Mouse (Mus musculus): ENCODE data around the gene Lrrc27.

Lrrc27 gene

GRCm38 (mm10) chr7:139212754-139213745 is at the start of gene Lrrc27, which contains the start of gene Stk32c:
Lrrc27 (plus strand) TSS chr7:139212988.
Stk32c (minus strand) TSS chr7:139213307.
- DNase-seq, result peak; percentile 97

GRCm38 (mm10) chr7:139164410-139164809 is 48.4 kb upstream of the Lrrc27 start:
- no peak for DNase-seq

- no peak for DNase-seq
These were observed 43.6 kb upstream of the Lrrc27 start for GRCm38 (mm10) chr7:139169143-139169542.

- DNase-seq, result no peak
These were observed 33.5 kb upstream of the Lrrc27 start for GRCm38 (mm10) chr7:139179299-139179698.

GRCm38 (mm10) chr7:139180058-139180457 is 32.7 kb upstream of the Lrrc27 start:
- no peak for DNase-seq

- DNase-seq, result no peak
These were observed 28.4 kb upstream of the Lrrc27 start for GRCm38 (mm10) chr7:139184396-139184795.

GRCm38 (mm10) chr7:139184846-139185245 is 27.9 kb upstream of the Lrrc27 start:
- DNase-seq, result no peak

GRCm38 (mm10) chr7:139185971-139186370 is 26.8 kb upstream of the Lrrc27 start:
- DNase-seq, result no peak

- no peak for DNase-seq
These were observed 26.4 kb upstream of the Lrrc27 start for GRCm38 (mm10) chr7:139186436-139186835.

GRCm38 (mm10) chr7:139187277-139187676 is 25.5 kb upstream of the Lrrc27 start:
- no peak for DNase-seq

- peak; percentile 77 for DNase-seq
These were observed 24.8 kb upstream of the Lrrc27 start for GRCm38 (mm10) chr7:139187771-139188633.

GRCm38 (mm10) chr7:139188634-139189207 is 24.1 kb upstream of the Lrrc27 start:
- DNase-seq, result peak; percentile 32

GRCm38 (mm10) chr7:139190616-139191015 is 22.2 kb upstream of the Lrrc27 start:
- DNase-seq, result no peak

GRCm38 (mm10) chr7:139191619-139192018 is 21.2 kb upstream of the Lrrc27 start:
- DNase-seq, result no peak

GRCm38 (mm10) chr7:139197022-139197421 is 15.8 kb upstream of the Lrrc27 start:
- DNase-seq, result no peak

- DNase-seq, result peak; percentile 31
These were observed 12.7 kb upstream of the Lrrc27 start for GRCm38 (mm10) chr7:139200108-139200507.

GRCm38 (mm10) chr7:139201209-139201608 is 11.6 kb upstream of the Lrrc27 start:
- DNase-seq, result no peak

GRCm38 (mm10) chr7:139208023-139208772 is 4.6 kb upstream of the Lrrc27 start:
- DNase-seq, result peak; percentile 54

GRCm38 (mm10) chr7:139208773-139209095 is 4.1 kb upstream of the Lrrc27 start:
- DNase-seq, result no peak

GRCm38 (mm10) chr7:139211761-139212160 is 1.0 kb upstream of the Lrrc27 start:
- DNase-seq, result no peak

GRCm38 (mm10) chr7:139213751-139214150 is 963 bp downstream of the Lrrc27 start:
- no peak for DNase-seq

- no peak for DNase-seq
These were observed 1.4 kb downstream of the Lrrc27 start for GRCm38 (mm10) chr7:139214160-139214559.

Measured in liver (tissue).